Mouse (Mus musculus) adrenal gland, postnatal 36 days (tissue): ENCODE results near the gene Cox7b2. TPM values are rescaled to one million over a fixed set of nuclear protein-coding genes. Genes with fewer than 3 reads are reported as not detected.
"Not testable (repeated sequence)": the region's sequence is repeated elsewhere in the genome, so short reads cannot be mapped to it uniquely, and the experiment has no call there.

Experiments used
- DNase-seq, 2 experiments: peaks; one replicate each; pipeline ENCODE4 v3.0.0; 2021; ENCODE audit warnings: mixed read lengths in 1 of 2
- long read RNA-seq, 2 experiments: library from polyadenylated mRNA; stranded (forward); transcript quantifications; one replicate each; pipeline ENCODE4 v2.0.0; 2021; ENCODE audit warnings: borderline sequencing depth in 2 of 2
- total RNA-seq, 2 experiments: library from RNA; stranded (reverse); gene quantifications; 2 replicates each; pipeline ENCODE4 v1.2.3; 2021

Gene Cox7b2
- not detected for total RNA-seq
- long read RNA-seq, experiment 1 = 0 reads
- long read RNA-seq, experiment 2 = 0 reads

DNA sequence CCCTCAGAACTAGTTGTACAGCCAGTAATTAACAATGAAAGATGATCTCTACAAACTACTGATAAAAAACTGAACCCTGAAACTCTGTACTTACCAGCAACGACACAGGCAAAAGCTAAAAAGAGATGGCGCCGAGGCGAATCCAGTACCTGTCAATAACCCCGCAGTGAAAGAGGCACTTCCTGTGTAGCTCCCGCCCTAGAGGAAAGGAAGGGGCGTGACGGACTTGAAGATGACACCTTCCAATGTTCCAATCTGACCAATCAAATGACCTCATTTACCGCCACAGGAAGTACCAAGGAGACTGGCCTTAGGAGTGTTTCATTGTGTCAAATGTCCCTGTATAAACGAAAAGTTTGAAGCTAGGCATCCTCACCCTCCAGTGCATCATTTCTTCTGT, at the start of gene Cox7b2:
TSS of gene Cox7b2 (minus strand) at position 127 of the 400 bp plus-strand sequence.
- DNase-seq = no peak

DNA sequence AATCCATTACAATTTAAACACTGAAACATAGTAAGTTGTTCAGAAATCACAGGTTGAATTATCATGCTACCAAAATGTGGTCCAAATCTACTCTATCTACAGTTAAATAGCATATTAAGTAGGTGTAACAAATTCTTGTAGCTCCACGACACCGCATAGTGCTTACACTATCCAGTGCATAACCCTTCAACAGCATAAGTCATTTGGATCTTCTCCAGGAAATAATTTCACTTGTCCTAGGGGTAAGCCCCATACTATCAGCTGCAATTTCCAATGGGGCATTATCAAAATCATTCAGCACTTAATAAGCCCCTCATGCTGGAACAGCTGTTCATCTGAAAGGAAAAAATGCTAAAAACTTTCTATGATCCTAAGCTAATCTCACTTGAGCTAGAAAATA, 47.3 kb upstream of the Cox7b2 start:
- DNase-seq = no peak

DNA sequence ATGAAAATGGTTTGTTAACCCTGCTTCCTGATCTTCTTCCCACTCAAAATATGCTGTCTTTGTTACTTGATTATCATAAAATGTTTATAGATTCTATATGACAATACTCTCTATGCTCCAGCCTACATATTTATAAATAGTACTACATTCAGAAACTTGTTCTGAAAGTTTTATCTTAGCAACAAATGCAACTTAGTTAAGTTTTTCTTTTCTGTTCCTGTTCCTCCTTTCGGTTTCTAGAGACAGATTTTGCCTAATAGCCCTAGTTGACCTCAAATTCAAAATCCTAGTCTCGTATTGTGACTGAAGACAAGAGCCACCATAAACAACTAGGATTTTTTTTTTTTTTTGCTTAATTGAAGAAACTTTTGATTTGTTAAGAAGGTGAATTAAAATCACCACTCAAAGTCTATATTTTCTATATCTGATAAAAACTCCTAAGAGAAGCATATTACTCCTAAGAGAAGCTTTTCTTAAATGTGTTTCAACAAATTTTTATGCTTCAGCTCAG, 45.8 kb upstream of the Cox7b2 start:
- DNase-seq = no peak

DNA sequence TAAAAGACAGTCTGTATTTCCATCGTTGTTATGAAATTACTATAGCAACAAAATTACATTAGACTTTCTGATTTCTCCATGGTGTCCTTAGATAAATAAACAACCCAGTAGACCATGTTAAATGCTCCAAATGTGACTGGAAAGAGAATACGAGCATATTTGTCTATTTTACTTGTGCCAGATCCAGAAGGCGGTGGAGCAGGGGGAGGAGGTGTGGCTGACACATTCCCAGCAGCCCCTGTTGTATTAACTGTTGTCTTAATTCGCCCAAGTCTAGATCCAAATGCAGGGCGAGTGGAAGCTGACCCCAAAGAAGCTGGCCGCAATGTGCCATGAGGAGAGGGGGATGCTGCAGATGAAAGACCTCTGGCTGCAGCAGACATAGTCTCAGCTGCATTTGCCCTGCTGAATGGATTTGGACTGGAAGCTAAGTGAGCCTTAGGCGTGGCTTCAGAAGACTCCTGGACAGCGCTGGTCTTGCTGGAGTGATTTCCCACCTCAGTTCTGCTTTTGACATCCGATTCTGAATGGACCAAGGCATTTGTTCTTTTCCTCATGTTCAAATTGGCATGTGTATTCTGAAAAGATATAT, 23.7 kb upstream of the Cox7b2 start:
- DNase-seq = no peak

DNA sequence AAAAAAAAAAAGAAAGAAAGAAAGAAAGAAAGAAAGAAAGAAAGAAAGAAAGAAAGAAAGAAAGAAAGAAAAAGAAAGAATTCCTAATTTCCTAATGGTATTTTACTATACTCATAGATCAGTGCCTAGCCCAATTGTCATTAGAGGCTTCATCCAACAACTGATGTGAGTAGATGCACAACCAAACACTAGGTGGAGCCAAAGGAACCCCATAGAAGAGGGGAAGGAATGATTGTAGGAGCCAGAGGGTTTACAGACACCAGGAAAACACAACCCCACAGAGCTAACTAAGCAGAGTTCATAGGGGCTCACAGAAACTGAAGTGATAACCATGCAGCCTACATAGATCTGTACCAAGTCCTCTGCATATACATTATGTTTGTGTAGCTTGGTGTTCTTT, 2.5 kb downstream of the Cox7b2 start:
- peak; percentile 14 to 32 for DNase-seq

DNA sequence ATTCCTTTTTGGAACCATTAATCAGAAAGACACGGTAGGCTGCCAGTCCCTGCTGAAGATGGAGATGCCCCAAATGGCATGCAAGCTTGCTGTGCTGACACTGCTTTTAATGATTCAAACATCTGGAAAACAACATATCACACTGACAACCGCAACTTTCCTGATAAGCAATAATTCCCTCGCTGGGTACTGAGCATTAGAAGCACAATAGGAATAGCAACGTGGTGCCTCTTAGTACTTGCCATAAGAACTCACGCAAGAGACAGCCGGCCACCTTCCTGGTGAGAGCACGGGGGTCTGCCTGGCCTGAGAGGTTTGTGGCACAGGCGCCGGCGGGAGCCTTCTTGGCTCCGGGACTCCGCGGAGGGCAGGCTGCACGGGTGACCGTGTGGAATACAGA, 22.5 kb downstream of the Cox7b2 start:
- not testable (repeated sequence) for DNase-seq

DNA sequence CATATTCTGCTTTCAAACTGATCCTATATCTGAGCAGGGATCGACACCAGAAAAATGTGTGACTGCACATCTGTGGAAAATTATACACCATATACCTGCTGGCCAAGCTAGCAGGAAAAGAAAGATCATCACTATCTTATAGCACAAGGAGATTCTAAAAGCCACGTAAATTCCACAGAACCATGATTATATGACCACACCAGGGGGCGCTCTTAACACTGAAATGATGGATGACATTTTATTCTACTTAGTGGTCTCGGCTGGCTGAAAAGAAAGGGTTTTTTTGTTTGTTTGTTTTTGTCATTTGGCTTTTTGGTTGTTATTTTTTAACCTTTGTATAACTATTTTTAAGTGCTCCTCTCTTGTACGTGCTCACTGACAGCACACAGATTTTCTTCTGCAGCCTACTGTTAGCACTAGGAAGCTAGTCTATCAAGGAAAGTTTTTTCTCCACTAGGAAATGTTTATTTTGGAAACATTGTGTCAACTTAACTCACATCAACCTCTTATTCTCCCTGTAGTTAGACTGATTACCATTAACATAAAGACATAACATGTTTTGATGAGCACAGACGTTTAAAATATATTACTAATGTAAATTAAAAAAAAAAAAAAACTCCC, 45.8 kb downstream of the Cox7b2 start:
- peak; percentile 42 to 61 for DNase-seq

DNA sequence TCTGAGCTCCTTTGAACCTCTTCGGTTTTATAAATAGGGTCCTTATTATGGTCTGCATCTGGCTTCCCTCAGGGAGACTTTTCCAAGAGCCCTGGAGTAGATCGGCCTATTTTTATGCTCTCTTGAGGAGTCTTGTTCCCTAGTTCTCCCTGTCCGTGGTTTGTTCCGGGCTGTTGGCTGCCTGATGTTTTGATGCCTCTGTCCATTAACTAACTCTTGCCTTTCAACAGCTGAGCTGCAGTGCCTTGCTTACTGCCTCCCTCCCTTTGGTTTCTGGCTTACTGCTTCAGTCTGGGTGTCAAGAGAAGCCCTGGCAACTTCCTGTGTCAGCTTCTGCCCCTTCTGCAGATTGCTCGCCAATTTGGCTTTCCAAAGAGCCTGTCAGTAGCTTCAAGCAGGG, 52.4 kb downstream of the Cox7b2 start:
- DNase-seq = no peak

DNA sequence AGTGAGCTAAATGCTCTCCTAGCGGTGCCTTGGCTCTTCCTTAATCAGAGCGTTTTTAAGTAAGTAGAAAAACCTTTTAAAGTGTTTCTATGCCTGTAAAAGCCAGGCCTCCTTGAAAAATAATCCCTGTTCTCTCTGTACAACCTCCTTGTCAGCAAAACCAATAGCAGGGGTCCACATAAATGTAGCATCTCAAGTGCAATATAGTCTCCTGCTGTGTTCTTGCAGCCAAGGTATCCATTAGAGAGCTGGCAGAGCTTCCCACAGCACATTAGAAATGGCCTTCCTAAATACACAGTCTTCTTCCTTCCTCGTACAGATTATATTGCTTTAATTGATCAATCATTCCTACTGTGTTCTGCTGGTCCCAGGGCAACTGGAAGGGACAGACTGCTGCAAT, 91.0 kb downstream of the Cox7b2 start:
- no peak for DNase-seq

DNA sequence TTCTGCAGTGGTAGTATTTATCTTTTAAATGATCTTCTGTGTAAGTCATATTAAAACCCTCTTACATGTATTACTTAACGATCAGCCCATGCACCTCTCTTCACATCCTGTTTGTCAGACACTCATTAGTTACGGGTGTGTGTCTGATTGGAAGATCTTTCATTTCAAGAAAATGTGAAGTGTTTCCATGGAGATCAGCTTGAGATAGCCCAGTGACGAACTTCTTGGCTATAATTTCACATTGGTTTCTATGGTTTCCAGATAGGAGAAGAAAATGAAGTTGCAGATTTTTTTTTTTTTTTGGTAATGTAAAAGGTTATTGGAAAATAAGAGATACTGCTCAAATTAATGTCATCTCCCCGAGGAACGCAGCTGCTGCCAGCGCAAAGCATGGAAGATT, 107.8 kb downstream of the Cox7b2 start:
- DNase-seq = no peak

Other genes starting within 250 kb of the Cox7b2 start
- under 1 TPM; 0.26 to 0.56 TPM for gene Gabrb1, start 109.9 kb upstream of the Cox7b2 start, total RNA-seq
- under 1 TPM; 0.10 to 0.13 TPM for gene Gabra4, start 110.1 kb upstream of the Cox7b2 start, total RNA-seq